Mouse (Mus musculus): ENCODE results near the gene Gatad2a. TPM values are rescaled to one million over a fixed set of nuclear protein-coding genes. Genes with fewer than 3 reads are reported as not detected.

The Gatad2a gene
- polyA plus RNA-seq, 1 experiment, result 36.9 TPM

GRCm38 (mm10) chr8:69882021-69882756 lies 114.0 kb downstream of the Gatad2a start:
- Histone ChIP-seq H3K27me3 (ENCODE audit: control insufficient read depth, insufficient read depth, low read length) (peaks cover 4% of the 10 kb centered on the region; the same call in 1 of the 2 replicates), H3K27ac (ENCODE audit: insufficient read depth, low read length) (no peak overlapping the region), H3K4me3 (replicated peaks; ENCODE audit: insufficient read depth, low read depth, low read length) (no peak overlapping the region), H3K4me1 (ENCODE audit: control insufficient read depth, insufficient read depth, low read length) (peaks cover 3% of the 10 kb centered on the region; the same call in 1 of the 2 replicates)
- TF ChIP-seq POLR2A (IDR thresholded peaks at IDR 0.05; ENCODE audit: borderline replicate concordance, insufficient read depth, low read length) (no peak), CTCF (IDR thresholded peaks at IDR 0.05; ENCODE audit: borderline replicate concordance, insufficient read depth, low read depth, low read length) (no peak)
- WGBS, result 3% methylated on average over 103 of the region's 103 CpGs
- DNase-seq, result no peak

DNA sequence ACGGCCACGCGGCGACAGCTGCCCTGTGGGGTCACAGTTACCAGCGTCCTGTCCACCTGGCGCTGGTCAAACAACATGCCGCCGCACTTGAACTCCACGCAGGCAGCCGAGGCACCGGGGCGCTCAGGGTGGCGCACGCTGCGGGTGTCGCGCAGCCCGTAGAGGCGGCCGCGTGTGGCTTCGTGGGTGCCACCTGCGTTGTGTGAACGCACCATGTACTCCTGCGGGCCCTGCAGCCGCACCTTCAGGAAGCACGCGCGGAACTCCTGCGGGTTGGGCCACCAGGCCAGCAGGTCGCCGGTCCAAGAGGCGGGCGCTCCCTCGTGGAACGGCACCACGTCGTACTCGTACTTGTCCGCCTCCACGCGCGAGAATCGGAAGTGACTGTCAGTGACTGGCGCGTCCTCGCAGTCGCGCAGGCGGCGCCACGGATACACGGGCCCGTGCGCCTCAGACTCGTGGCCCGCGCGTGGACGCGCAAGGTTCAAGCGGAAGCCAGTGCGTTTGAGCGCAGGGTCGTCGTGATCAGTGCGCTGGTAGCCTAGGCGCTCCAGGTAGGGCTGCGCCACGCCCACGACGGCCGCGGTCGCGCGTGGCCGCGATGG lies 114.8 kb downstream of the Gatad2a start:
- H3K27me3 ChIP-seq (ENCODE audit: control insufficient read depth, insufficient read depth, low read length), result peaks cover 4% of the 10 kb centered on the region; the same call in 1 of the 2 replicates
- peaks cover 3% of the 10 kb centered on the region; the same call in 1 of the 2 replicates for H3K4me1 ChIP-seq (ENCODE audit: control insufficient read depth, insufficient read depth, low read length)
- no peak overlapping the region for H3K27ac ChIP-seq (ENCODE audit: insufficient read depth, low read length)
- H3K4me3 ChIP-seq (replicated peaks; ENCODE audit: insufficient read depth, low read depth, low read length), result no peak overlapping the region
- no peak for DNase-seq
- 15% methylated on average over 79 of the region's 79 CpGs for WGBS
- TF ChIP-seq CTCF (IDR thresholded peaks at IDR 0.05; ENCODE audit: borderline replicate concordance, insufficient read depth, low read depth, low read length) (no peak), POLR2A (IDR thresholded peaks at IDR 0.05; ENCODE audit: borderline replicate concordance, insufficient read depth, low read length) (no peak)

DNA sequence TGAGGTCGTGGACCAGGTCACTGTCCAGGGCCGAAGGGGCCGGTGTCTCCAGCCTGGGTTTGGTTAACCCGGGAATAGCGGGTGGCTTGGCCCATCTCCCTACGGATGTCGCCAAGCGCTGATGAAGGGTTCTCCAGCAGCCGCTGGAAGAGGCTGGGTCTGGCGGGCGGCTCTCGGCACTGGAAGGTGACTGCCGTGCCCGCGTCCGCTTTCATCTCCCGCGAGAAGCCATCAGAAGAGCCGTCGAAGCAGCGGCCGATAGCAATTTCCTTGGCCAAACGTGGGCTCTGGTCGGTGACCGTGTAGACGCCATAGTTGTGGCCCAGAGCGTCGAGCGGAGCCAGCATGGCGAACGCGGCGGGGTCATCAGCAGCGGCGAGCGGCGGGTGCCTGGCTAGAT lies 115.3 kb downstream of the Gatad2a start:
- 12% methylated on average over 37 of the region's 37 CpGs for WGBS
- H3K4me3 ChIP-seq (replicated peaks; ENCODE audit: insufficient read depth, low read depth, low read length), result no peak overlapping the region

DNA sequence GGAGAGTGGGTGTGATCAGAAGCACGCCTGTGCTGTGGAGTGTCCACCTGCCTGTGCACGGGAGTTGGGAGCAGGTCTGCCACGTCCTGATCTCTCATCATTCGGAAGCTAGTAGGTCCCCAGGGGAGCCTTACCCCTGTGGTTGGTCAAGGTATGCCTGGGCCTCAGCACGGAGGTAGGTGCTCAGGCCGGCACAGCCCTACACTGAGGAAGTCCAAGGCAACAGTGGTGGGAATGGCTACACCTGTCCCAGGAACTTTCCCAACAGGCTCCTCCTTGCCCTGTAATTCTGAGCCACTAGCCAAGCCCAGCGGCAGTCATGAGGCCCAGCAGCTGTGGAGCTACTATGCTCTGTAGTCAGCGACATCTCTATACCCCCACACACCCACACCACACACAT lies 116.5 kb downstream of the Gatad2a start:
- H3K27me3 ChIP-seq (ENCODE audit: control insufficient read depth, insufficient read depth, low read length), result peaks cover 4% of the 10 kb centered on the region; the same call in 1 of the 2 replicates
- TF ChIP-seq POLR2A (IDR thresholded peaks at IDR 0.05; ENCODE audit: borderline replicate concordance, insufficient read depth, low read length) (no peak), CTCF (IDR thresholded peaks at IDR 0.05; ENCODE audit: borderline replicate concordance, insufficient read depth, low read depth, low read length) (no peak)
- H3K27ac ChIP-seq (ENCODE audit: insufficient read depth, low read length), result no peak overlapping the region
- H3K4me3 ChIP-seq (replicated peaks; ENCODE audit: insufficient read depth, low read depth, low read length), result no peak overlapping the region
- H3K4me1 ChIP-seq (ENCODE audit: control insufficient read depth, insufficient read depth, low read length), result no peaks in the 10 kb centered on the region
- 68% methylated on average over 8 of the region's 8 CpGs for WGBS
- no peak for DNase-seq

More for the DNA sequence above, 115.3 kb downstream of the Gatad2a start:
- TF ChIP-seq CTCF (IDR thresholded peaks at IDR 0.05; ENCODE audit: borderline replicate concordance, insufficient read depth, low read depth, low read length) (no peak), POLR2A (IDR thresholded peaks at IDR 0.05; ENCODE audit: borderline replicate concordance, insufficient read depth, low read length) (no peak)
- H3K27ac ChIP-seq (ENCODE audit: insufficient read depth, low read length), result no peak overlapping the region
- DNase-seq, result no peak
- no peaks in the 10 kb centered on the region for H3K4me1 ChIP-seq (ENCODE audit: control insufficient read depth, insufficient read depth, low read length)
- H3K27me3 ChIP-seq (ENCODE audit: control insufficient read depth, insufficient read depth, low read length), result peaks cover 4% of the 10 kb centered on the region; the same call in 1 of the 2 replicates

DNA sequence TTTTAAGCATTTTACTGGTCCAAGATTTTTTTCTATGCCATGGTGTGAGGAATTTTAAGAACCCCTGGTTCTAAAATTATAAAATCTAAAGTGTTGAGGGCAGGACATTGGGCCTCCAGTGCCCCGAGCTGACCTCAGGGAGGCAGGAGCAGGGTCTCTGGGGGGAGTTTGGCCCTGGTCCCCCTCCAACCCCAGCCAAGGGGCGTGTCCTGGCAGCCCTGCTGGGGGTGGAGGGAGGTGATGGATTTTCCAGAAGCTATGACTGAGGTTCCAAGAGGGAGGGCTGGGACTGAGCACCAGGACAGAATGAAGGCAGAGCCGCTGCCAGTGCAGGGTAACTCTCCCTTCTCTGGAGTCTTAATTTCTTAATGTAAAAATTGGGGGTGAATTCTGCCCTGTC lies 118.2 kb downstream of the Gatad2a start:
- no peak for DNase-seq
- Histone ChIP-seq H3K27me3 (ENCODE audit: control insufficient read depth, insufficient read depth, low read length) (peaks cover 4% of the 10 kb centered on the region; the same call in 1 of the 2 replicates), H3K4me3 (replicated peaks; ENCODE audit: insufficient read depth, low read depth, low read length) (no peak overlapping the region), H3K27ac (ENCODE audit: insufficient read depth, low read length) (no peak overlapping the region), H3K4me1 (ENCODE audit: control insufficient read depth, insufficient read depth, low read length) (peaks cover 3% of the 10 kb centered on the region; the same call in 1 of the 2 replicates)
- WGBS, result 56% methylated on average over 3 of the region's 3 CpGs
- no peak for TF ChIP-seq CTCF (IDR thresholded peaks at IDR 0.05; ENCODE audit: borderline replicate concordance, insufficient read depth, low read depth, low read length)
- no peak for TF ChIP-seq POLR2A (IDR thresholded peaks at IDR 0.05; ENCODE audit: borderline replicate concordance, insufficient read depth, low read length)

- Histone ChIP-seq H3K27ac (ENCODE audit: insufficient read depth, low read length) (no peak overlapping the region), H3K27me3 (ENCODE audit: control insufficient read depth, insufficient read depth, low read length) (peaks cover 3% of the 10 kb centered on the region; the same call in 1 of the 2 replicates), H3K4me3 (replicated peaks; ENCODE audit: insufficient read depth, low read depth, low read length) (no peak overlapping the region), H3K4me1 (ENCODE audit: control insufficient read depth, insufficient read depth, low read length) (peaks cover 6% of the 10 kb centered on the region; the same call in 1 of the 2 replicates)
- DNase-seq, result no peak
- TF ChIP-seq POLR2A (IDR thresholded peaks at IDR 0.05; ENCODE audit: borderline replicate concordance, insufficient read depth, low read length), result no peak
- no peak for TF ChIP-seq CTCF (IDR thresholded peaks at IDR 0.05; ENCODE audit: borderline replicate concordance, insufficient read depth, low read depth, low read length)
- 80% methylated on average over 4 of the region's 4 CpGs for WGBS
Measured at GRCm38 (mm10) chr8:69877396-69877795, 118.8 kb downstream of the Gatad2a start.

- no peaks in the 10 kb centered on the region; the same call in 1 of the 2 replicates for H3K27me3 ChIP-seq (ENCODE audit: control insufficient read depth, insufficient read depth, low read length)
- no peak overlapping the region for H3K27ac ChIP-seq (ENCODE audit: insufficient read depth, low read length)
- TF ChIP-seq CTCF (IDR thresholded peaks at IDR 0.05; ENCODE audit: borderline replicate concordance, insufficient read depth, low read depth, low read length), result no peak
- no peak for TF ChIP-seq POLR2A (IDR thresholded peaks at IDR 0.05; ENCODE audit: borderline replicate concordance, insufficient read depth, low read length)
- no peak for DNase-seq
- no peak overlapping the region for H3K4me3 ChIP-seq (replicated peaks; ENCODE audit: insufficient read depth, low read depth, low read length)
- peaks cover 8% of the 10 kb centered on the region for H3K4me1 ChIP-seq (ENCODE audit: control insufficient read depth, insufficient read depth, low read length)
- 68% methylated on average over 10 of the region's 10 CpGs for WGBS
Measured at GRCm38 (mm10) chr8:69876967-69877366, 119.2 kb downstream of the Gatad2a start.

All from cerebellum, adult 2 months (tissue).